Mouse (Mus musculus): ENCODE measurements around the gene Ippk. TPM values are rescaled to one million over a fixed set of nuclear protein-coding genes. Genes with fewer than 3 reads are reported as not detected.

Gene Ippk
- total RNA-seq, 4 experiments from 2014 or later = 27.6 to 32.1 (median 30.7) TPM

DNA sequence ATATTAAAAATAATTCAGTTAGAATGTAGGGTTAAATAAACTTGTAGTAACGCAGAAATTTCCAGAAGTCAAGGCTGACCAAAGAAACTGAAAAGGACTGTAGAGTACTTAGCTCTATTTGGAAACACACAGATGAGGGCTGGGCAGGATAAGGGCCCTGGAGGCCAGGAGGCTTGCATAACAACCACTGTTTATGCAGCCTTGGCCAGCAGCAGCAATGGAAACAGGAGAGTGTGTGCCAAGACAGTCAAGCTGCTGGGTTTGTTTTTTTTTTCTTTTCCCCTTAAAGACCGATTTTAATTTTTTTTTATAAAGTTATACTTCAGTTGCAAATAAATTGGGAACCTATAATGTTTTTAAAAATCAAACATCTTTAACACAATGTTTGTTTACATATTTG, 59.0 kb downstream of the Ippk start:
- peak in 1 of 2 experiments; percentile 53 for DNase-seq (ENCODE audit: low spot score in 2 of 2)

GRCm38 (mm10) chr13:49480551-49480950, 59.5 kb downstream of the Ippk start:
- DNase-seq (ENCODE audit: low spot score in 2 of 2) = peak; percentile 42 to 62

GRCm38 (mm10) chr13:49485388-49485787, 64.3 kb downstream of the Ippk start:
- DNase-seq (ENCODE audit: low spot score in 2 of 2) = no peak

DNA sequence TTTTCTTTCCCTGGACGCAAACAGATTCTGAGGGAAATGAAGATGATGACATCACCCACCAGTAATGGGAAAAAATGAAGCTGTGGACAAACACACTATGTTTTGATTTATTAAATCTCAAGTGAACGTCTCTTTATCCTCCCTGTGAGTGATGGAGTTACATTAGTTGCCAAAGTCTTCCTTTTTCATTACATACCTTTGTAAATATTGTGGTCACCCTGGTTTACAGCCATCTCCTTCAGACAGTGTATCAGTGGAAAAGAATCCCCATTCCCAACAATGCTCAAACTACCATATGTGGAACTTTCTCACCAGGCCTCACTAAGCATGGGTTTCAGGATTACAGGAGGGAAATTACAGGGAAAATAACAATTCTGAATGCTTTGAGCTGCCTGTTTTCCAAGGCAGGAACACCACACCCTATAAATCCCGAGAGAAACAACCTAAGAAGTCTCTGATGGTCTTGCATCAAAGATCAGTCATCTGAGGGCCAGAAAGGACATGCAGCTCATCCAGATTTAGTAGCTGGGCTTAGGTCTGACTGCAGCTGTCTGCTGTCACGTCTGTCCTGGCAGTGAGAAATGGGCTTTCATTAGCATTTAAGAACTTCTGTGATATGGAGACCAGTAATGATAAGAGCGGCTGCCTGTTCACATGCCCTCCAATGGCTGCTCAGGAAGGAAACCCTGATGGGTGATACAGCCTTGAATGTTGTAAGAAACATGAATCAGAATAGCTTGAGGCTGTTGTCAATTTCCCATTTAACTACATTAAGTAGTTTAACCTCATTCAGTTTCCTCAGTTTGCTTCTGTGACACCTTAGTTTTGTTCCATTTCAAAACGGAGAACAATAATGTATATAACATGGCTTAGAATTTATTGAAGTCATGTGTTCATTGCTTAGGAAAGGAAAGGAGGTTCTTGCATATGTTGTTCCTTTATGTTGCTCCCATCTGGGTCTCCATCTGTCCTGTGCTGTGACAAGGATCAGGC, 71.6 kb downstream of the Ippk start, which contains the start of gene Tes3-ps:
Gene Tes3-ps, plus strand, starts transcription at position 943 of the 993 bp plus-strand sequence.
- no peak for DNase-seq (ENCODE audit: low spot score in 2 of 2)

GRCm38 (mm10) chr13:49504510-49504909, 83.5 kb downstream of the Ippk start, which contains the start of gene Ecm2:
Ecm2 (plus strand) TSS chr13:49504810.
- no peak for DNase-seq (ENCODE audit: low spot score in 2 of 2)

DNA sequence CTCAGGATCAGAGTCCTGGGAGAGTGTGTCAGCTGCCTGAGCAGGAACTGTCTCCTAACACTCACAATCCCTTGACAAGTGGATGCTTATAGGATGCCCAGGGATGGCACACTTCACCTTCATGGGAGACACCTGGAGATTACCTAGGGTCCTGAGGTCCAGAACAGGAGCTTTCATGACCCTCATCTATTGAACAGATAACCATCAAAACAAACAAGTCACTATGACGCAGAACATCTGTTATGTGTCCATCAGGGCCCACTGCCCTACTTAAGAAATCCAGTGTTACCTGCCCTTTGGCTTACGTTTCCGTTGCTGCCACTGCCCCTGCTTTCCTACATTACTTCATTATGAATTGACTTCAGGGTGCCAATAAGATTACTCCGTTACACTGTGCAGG, 84.7 kb downstream of the Ippk start:
- DNase-seq (ENCODE audit: low spot score in 2 of 2) = no peak

- DNase-seq (ENCODE audit: low spot score in 2 of 2) = no peak
Measured at GRCm38 (mm10) chr13:49507176-49507575, 86.1 kb downstream of the Ippk start.

Other genes starting within 250 kb of the Ippk start
- gene Ninj1, start 233.8 kb upstream of the Ippk start, total RNA-seq (2022) = 10 to 100 TPM; 17.8 to 27.6 (median 21.7) TPM
- 10 to 100 TPM; 12.2 to 22.0 (median 18.0) TPM for gene Card19, start 205.2 kb upstream of the Ippk start, total RNA-seq (2022)
- gene Susd3, start 172.5 kb upstream of the Ippk start, total RNA-seq (2022) = 1 to 10 TPM; 2.6 to 5.3 (median 3.8) TPM
- gene Fgd3, start 100.9 kb upstream of the Ippk start, total RNA-seq (2022) = 10 to 100 TPM in 1 of 4 experiments, 1 to 10 TPM in 3; 6.2 to 10.8 (median 8.6) TPM
- gene Bicd2, start 79.7 kb upstream of the Ippk start, total RNA-seq (2022) = 10 to 100 TPM; 46.0 to 58.0 (median 50.2) TPM
- 1 to 10 TPM in 3 of 4 experiments, under 1 TPM in 1; 0.79 to 2.0 (median 1.8) TPM for gene Tes3-ps, start 72.1 kb downstream of the Ippk start, total RNA-seq (2022)
- 1 to 10 TPM; 6.6 to 9.4 (median 7.3) TPM for gene Ecm2, start 83.6 kb downstream of the Ippk start, total RNA-seq (2022)
- 1 to 10 TPM in 2 of 4 experiments, under 1 TPM in 2; 0.85 to 1.0 (median 0.99) TPM for gene Aspn, start 123.2 kb downstream of the Ippk start, total RNA-seq (2022)
- gene Omd, start 161.2 kb downstream of the Ippk start, total RNA-seq (2022) = 1 to 10 TPM in 2 of 4 experiments, under 1 TPM in 2; 0.94 to 1.1 (median 1.0) TPM
- 1 to 10 TPM; 6.3 to 8.9 (median 8.3) TPM for gene Ogn, start 186.8 kb downstream of the Ippk start, total RNA-seq (2022)
- gene Cenpp, start 231.5 kb downstream of the Ippk start, total RNA-seq (2022) = 1 to 10 TPM; 1.6 to 2.2 (median 2.0) TPM
- 10 to 100 TPM; 22.9 to 32.5 (median 27.7) TPM for gene Nol8, start 231.8 kb downstream of the Ippk start, total RNA-seq (2022)